In genomic region chr14:31781309-31782049, GRCm38 (mm10) we compare ENCODE assay signal across 8 mouse cellular contexts. TPM values are rescaled to one million over a fixed set of nuclear protein-coding genes. Genes with fewer than 3 reads are reported as not detected.
A peak's percentile ranks its signal among the peaks of the same experiment; 100 is the strongest.
DNase-seq lines count a peak whose midpoint lies in the region; ATAC-seq lines count a peak whose summit lies in the region.

No protein-coding gene starts in this region.

- no peaks in the 10 kb centered on the region for H3K4me1 ChIP-seq in embryonic facial prominence, embryonic 11.5 days (ENCODE audit: control insufficient read depth, insufficient read depth, low read length)
- H3K4me1 ChIP-seq in limb, embryonic 13.5 days = peaks cover 24% of the 10 kb centered on the region
- H3K4me1 ChIP-seq in midbrain, embryonic 15.5 days = peaks cover 25% of the 10 kb centered on the region
- H3K4me1 ChIP-seq in stomach, embryonic 16.5 days (ENCODE audit: control insufficient read depth, insufficient read depth, low read length) = peaks cover 7% of the 10 kb centered on the region

- 0 out of 2 replicates have a peak overlapping the region, but pooled peaks have one; percentile 23 for H3K9ac ChIP-seq in embryonic facial prominence, embryonic 11.5 days (replicated peaks; ENCODE audit: low read length)
- H3K9ac ChIP-seq in limb, embryonic 13.5 days = peak overlapping the region; percentile 60
- H3K9ac ChIP-seq in midbrain, embryonic 15.5 days = peak overlapping the region; percentile 6; the same call in 1 of the 2 replicates
- peak overlapping the region; percentile 24; the same call in 1 of the 2 replicates for H3K9ac ChIP-seq in stomach, embryonic 16.5 days (ENCODE audit: low read length)

- H3K36me3 ChIP-seq in embryonic facial prominence, embryonic 11.5 days (replicated peaks; ENCODE audit: control insufficient read depth, insufficient read depth, low read depth, low read length) = no peaks in the 10 kb centered on the region
- H3K36me3 ChIP-seq in limb, embryonic 13.5 days = no peaks in the 10 kb centered on the region
- H3K36me3 ChIP-seq in midbrain, embryonic 15.5 days (replicated peaks) = no peaks in the 10 kb centered on the region
- no peaks in the 10 kb centered on the region for H3K36me3 ChIP-seq in stomach, embryonic 16.5 days (ENCODE audit: control insufficient read depth, insufficient read depth, low read length)

- 0 out of 2 replicates have a peak overlapping the region, but pooled peaks have one; percentile 1 for H3K4me2 ChIP-seq in embryonic facial prominence, embryonic 11.5 days (ENCODE audit: low read depth, low read length)
- H3K4me2 ChIP-seq in limb, embryonic 13.5 days (replicated peaks) = peak overlapping the region; percentile 60
- peak overlapping the region; percentile 50 for H3K4me2 ChIP-seq in midbrain, embryonic 15.5 days
- peak overlapping the region; percentile 46 for H3K4me2 ChIP-seq in stomach, embryonic 16.5 days (ENCODE audit: low read depth, low read length)

- no peaks in the 10 kb centered on the region for H3K9me3 ChIP-seq in embryonic facial prominence, embryonic 11.5 days (replicated peaks; ENCODE audit: control insufficient read depth, low read length)
- H3K9me3 ChIP-seq in limb, embryonic 13.5 days = no peaks in the 10 kb centered on the region
- no peaks in the 10 kb centered on the region for H3K9me3 ChIP-seq in midbrain, embryonic 15.5 days
- H3K9me3 ChIP-seq in stomach, embryonic 16.5 days (replicated peaks; ENCODE audit: control insufficient read depth, low read length) = no peaks in the 10 kb centered on the region

- WGBS in embryonic facial prominence, embryonic 11.5 days = 26% methylated on average over 11 of the region's 11 CpGs
- 23% methylated on average over 11 of the region's 11 CpGs for WGBS in limb, embryonic 13.5 days
- 8% methylated on average over 11 of the region's 11 CpGs for WGBS in midbrain, embryonic 15.5 days
- WGBS in stomach, embryonic 16.5 days = 35% methylated on average over 11 of the region's 11 CpGs

- peak overlapping the region; percentile 63; the same call in 1 of the 2 replicates for H3K27ac ChIP-seq in embryonic facial prominence, embryonic 11.5 days (replicated peaks; ENCODE audit: low read depth, low read length)
- peak overlapping the region; percentile 79 for H3K27ac ChIP-seq in limb, embryonic 13.5 days
- peak overlapping the region; percentile 82 for H3K27ac ChIP-seq in midbrain, embryonic 15.5 days
- peak overlapping the region; percentile 55 for H3K27ac ChIP-seq in stomach, embryonic 16.5 days (ENCODE audit: low read length)

- no peak overlapping the region for H3K4me3 ChIP-seq in embryonic facial prominence, embryonic 11.5 days (ENCODE audit: low read depth, low read length)
- peak overlapping the region; percentile 31 for H3K4me3 ChIP-seq in limb, embryonic 13.5 days
- H3K4me3 ChIP-seq in midbrain, embryonic 15.5 days = peak overlapping the region; percentile 31
- H3K4me3 ChIP-seq in stomach, embryonic 16.5 days (replicated peaks; ENCODE audit: low read length) = peak overlapping the region; percentile 30

- peak; percentile 35 to 46 for DNase-seq in B cell, adult 2 months
- peak; percentile 41 for DNase-seq in adrenal gland, postnatal 10 days
- DNase-seq in embryonic facial prominence, embryonic 11.5 days (ENCODE audit: low spot score) = no peak
- DNase-seq in heart, adult 18-20 months = peak; percentile 43 to 72
- peak; percentile 24 for DNase-seq in kidney, adult 9 months

- ATAC-seq in embryonic facial prominence, embryonic 11.5 days (replicated peaks; ENCODE audit: insufficient number of reproducible peaks, low FRiP score, low TSS enrichment, low read depth) = no peak
- ATAC-seq in limb, embryonic 13.5 days (ENCODE audit: low FRiP score, low read depth) = no peak
- ATAC-seq in midbrain, embryonic 15.5 days (replicated peaks) = peak; percentile 82
- ATAC-seq in stomach, embryonic 16.5 days (ENCODE audit: insufficient read depth, low FRiP score) = peak; percentile 53; the same call in 1 of the 2 replicates

- H3K27me3 ChIP-seq in embryonic facial prominence, embryonic 11.5 days (ENCODE audit: control insufficient read depth, insufficient read depth, low read length) = no peaks in the 10 kb centered on the region
- no peaks in the 10 kb centered on the region for H3K27me3 ChIP-seq in limb, embryonic 13.5 days
- H3K27me3 ChIP-seq in midbrain, embryonic 15.5 days (replicated peaks) = no peaks in the 10 kb centered on the region
- H3K27me3 ChIP-seq in stomach, embryonic 16.5 days (ENCODE audit: control insufficient read depth, insufficient read depth, low read length) = no peaks in the 10 kb centered on the region

RNA-seq across cellular contexts. Expression of gene Ankrd28, which starts 49.0 kb away (rescaled TPM):
- total RNA-seq in adrenal gland, postnatal 10 days (2021) = 10 to 100 TPM; 26.9 to 37.5 TPM
- polyA plus RNA-seq in embryonic facial prominence, embryonic 11.5 days (2014; fragmentation: Nextera tagmentation; extraction: Ambion mirVana) = 9.6 and 10.0 TPM in 2 replicates
- 10 to 100 TPM; 26.1 to 32.4 TPM for total RNA-seq in heart, adult 18-20 months (2021)
- polyA plus RNA-seq in limb, embryonic 13.5 days (2015; fragmentation: Nextera tagmentation; extraction: Ambion mirVana) = 8.0 and 9.6 TPM in 2 replicates
- 9.5 and 10.3 TPM in 2 replicates for polyA plus RNA-seq in midbrain, embryonic 15.5 days (2015; fragmentation: Nextera tagmentation; extraction: Ambion mirVana)
- 7.2 and 8.4 TPM in 2 replicates for polyA plus RNA-seq in stomach, embryonic 16.5 days (2015; fragmentation: Nextera tagmentation; extraction: Ambion mirVana)

Comparison
In these comparisons a context has a peak if more than half of its experiments do, and no peak if none do; other contexts are left out.
1. ATAC-seq: peak in midbrain, embryonic 15.5 days (single experiment) and stomach, embryonic 16.5 days (single experiment); none in embryonic facial prominence, embryonic 11.5 days (single experiment) and limb, embryonic 13.5 days (single experiment).
2. H3K4me2 ChIP-seq: peak in every context shown above with its lines; median percentile 60 in limb, embryonic 13.5 days; 50 in midbrain, embryonic 15.5 days; 46 in stomach, embryonic 16.5 days; 1 in embryonic facial prominence, embryonic 11.5 days.
3. H3K9ac ChIP-seq: peak in every context shown above with its lines; median percentile 60 in limb, embryonic 13.5 days; 24 in stomach, embryonic 16.5 days; 23 in embryonic facial prominence, embryonic 11.5 days; 6 in midbrain, embryonic 15.5 days.
4. Peak in every context shown above with its lines, with median percentiles within 50 percentile points of each other: H3K27ac ChIP-seq.